12 mouse cellular contexts compared by ENCODE assay signal in the genomic region with DNA sequence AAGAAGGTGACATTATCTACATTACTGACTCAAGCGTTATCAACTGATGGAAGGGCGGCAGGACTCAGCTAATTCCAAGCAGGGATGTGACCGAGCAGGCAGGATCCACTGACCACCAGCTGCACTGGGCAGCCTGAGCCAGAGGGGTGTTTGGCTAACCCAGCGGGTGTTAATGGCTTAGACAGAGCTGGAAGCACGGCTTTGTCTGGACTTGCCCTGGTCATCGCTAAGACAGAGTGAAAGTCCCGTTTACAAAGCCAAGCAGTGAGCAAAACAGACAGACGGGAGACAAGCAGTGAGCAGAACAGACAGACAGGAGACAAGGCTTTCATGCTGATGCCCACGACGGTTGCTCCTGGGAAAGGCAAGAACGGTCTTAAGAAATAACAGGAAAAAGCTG. TPM values are rescaled to one million over a fixed set of nuclear protein-coding genes. Genes with fewer than 3 reads are reported as not detected.
DNase-seq lines count a peak whose midpoint lies in the region; ATAC-seq and TF ChIP-seq lines count a peak whose summit lies in the region.
"Had no signal": no experiment of that assay in that cellular context is flagged by ENCODE, and none has a peak within 500 bp of the region (broad histone marks: within the 10 kb centered on the region; RNA-seq: fewer than 3 reads in every experiment).

No protein-coding gene starts in this region.

- no peaks in the 10 kb centered on the region for H3K4me1 ChIP-seq in lung, embryonic 14.5 days (ENCODE audit: insufficient read depth)
- H3K4me1 ChIP-seq in embryonic facial prominence, embryonic 10.5 days: peaks cover 22% of the 10 kb centered on the region
- 0 out of 2 replicates have a peak, but pooled peaks cover 5% of the 10 kb centered on the region for H3K4me1 ChIP-seq in hindbrain, postnatal 0 days (ENCODE audit: insufficient read depth, low read length)
- H3K4me1 ChIP-seq: lung, embryonic 15.5 days had no signal

- H3K4me2 ChIP-seq in lung, embryonic 14.5 days: peak overlapping the region; percentile 23; the same call in 1 of the 2 replicates
- no peak overlapping the region; the same call in 1 of the 2 replicates for H3K4me2 ChIP-seq in hindbrain, postnatal 0 days (ENCODE audit: low read depth, low read length)
- H3K4me2 ChIP-seq: lung, embryonic 15.5 days had no signal

- H3K4me3 ChIP-seq in lung, embryonic 14.5 days (ENCODE audit: low read depth, low read length): no peak overlapping the region
- 0 out of 2 replicates have a peak overlapping the region, but pooled peaks have one; percentile 13 for H3K4me3 ChIP-seq in embryonic facial prominence, embryonic 10.5 days
- no peak overlapping the region for H3K4me3 ChIP-seq in hindbrain, postnatal 0 days (ENCODE audit: low read length)
- H3K4me3 ChIP-seq: lung, embryonic 15.5 days had no signal

- no peak overlapping the region for H3K9ac ChIP-seq in lung, embryonic 14.5 days
- 0 out of 2 replicates have a peak overlapping the region, but pooled peaks have one; percentile 18 for H3K9ac ChIP-seq in hindbrain, postnatal 0 days (replicated peaks; ENCODE audit: low read length)
- H3K9ac ChIP-seq: lung, embryonic 15.5 days had no signal

- no peaks in the 10 kb centered on the region for H3K9me3 ChIP-seq in lung, embryonic 14.5 days (ENCODE audit: low read depth, low read length)
- H3K9me3 ChIP-seq in embryonic facial prominence, embryonic 10.5 days: no peaks in the 10 kb centered on the region
- no peaks in the 10 kb centered on the region for H3K9me3 ChIP-seq in hindbrain, postnatal 0 days (ENCODE audit: low read length)
- H3K9me3 ChIP-seq: lung, embryonic 15.5 days had no signal

- no peak for ATAC-seq in lung, embryonic 14.5 days (ENCODE audit: insufficient read depth)
- no peak for ATAC-seq in hindbrain, postnatal 0 days
- ATAC-seq in activated CD4-positive, CD25-positive, alpha-beta regulatory T cell, adult 4 months: no peak

- peak; percentile 12 for DNase-seq in lung, embryonic 14.5 days
- DNase-seq in lung, postnatal 10 days: no peak
- peak; percentile 48 for DNase-seq in embryonic facial prominence, embryonic 10.5 days (ENCODE audit: low spot score)
- no peak for DNase-seq in hindbrain, postnatal 0 days (ENCODE audit: low spot score)
- DNase-seq in retina, postnatal 7 days (ENCODE audit: low read depth, low spot score): peak; percentile 25
- no peak for DNase-seq in adrenal gland, adult (ENCODE audit: inconsistent age in 2 of 2, low spot score in 1 of 2)
- DNase-seq: spleen, adult 18-20 months; thymus, postnatal 36 days had no signal

- WGBS in lung, embryonic 14.5 days: 11% methylated on average over 11 of the region's 11 CpGs
- 5% methylated on average over 11 of the region's 11 CpGs for WGBS in embryonic facial prominence, embryonic 10.5 days
- 11% methylated on average over 11 of the region's 11 CpGs for WGBS in hindbrain, postnatal 0 days

- H3K27ac ChIP-seq in lung, embryonic 14.5 days (ENCODE audit: low read depth): no peak overlapping the region
- H3K27ac ChIP-seq in embryonic facial prominence, embryonic 10.5 days (replicated peaks): peak overlapping the region; percentile 59
- H3K27ac ChIP-seq in hindbrain, postnatal 0 days: no peak overlapping the region
- H3K27ac ChIP-seq: lung, embryonic 15.5 days had no signal

- no peaks in the 10 kb centered on the region for H3K27me3 ChIP-seq in lung, embryonic 14.5 days (ENCODE audit: insufficient read depth, low read length)
- peaks cover 34% of the 10 kb centered on the region; the same call in 1 of the 2 replicates for H3K27me3 ChIP-seq in embryonic facial prominence, embryonic 10.5 days (replicated peaks; ENCODE audit: low read depth, poor library complexity, severe bottlenecking)
- no peaks in the 10 kb centered on the region for H3K27me3 ChIP-seq in hindbrain, postnatal 0 days (ENCODE audit: insufficient read depth, low read length)
- H3K27me3 ChIP-seq: lung, embryonic 15.5 days had no signal

- no peaks in the 10 kb centered on the region for H3K36me3 ChIP-seq in lung, embryonic 14.5 days (ENCODE audit: insufficient read depth)
- no peaks in the 10 kb centered on the region for H3K36me3 ChIP-seq in embryonic facial prominence, embryonic 10.5 days (replicated peaks)
- no peaks in the 10 kb centered on the region for H3K36me3 ChIP-seq in hindbrain, postnatal 0 days (ENCODE audit: insufficient read depth, low read length)
- H3K36me3 ChIP-seq: lung, embryonic 15.5 days had no signal

- TF ChIP-seq CTCF in lung, embryonic 14.5 days (IDR thresholded peaks at IDR 0.05; ENCODE audit: low read depth): no peak
- no peak for TF ChIP-seq CTCF in hindbrain, postnatal 0 days (IDR thresholded peaks at IDR 0.05; ENCODE audit: low read depth)

RNA-seq across cellular contexts. Expression of a gene that starts 4.2 kb away (rescaled TPM):
- polyA plus RNA-seq in lung, embryonic 14.5 days (2014; fragmentation: Nextera tagmentation; extraction: Ambion mirVana): not detected in 2 replicates
- polyA plus RNA-seq in embryonic facial prominence, embryonic 10.5 days (2016; fragmentation: Nextera tagmentation; extraction: Ambion mirVana): 2.3 and 3.1 TPM in 2 replicates
- total RNA-seq in hindbrain, postnatal 0 days (2014; rRNA removed): 4.5 and 8.1 TPM in 2 replicates
- 9.6 and 12.2 TPM in 2 replicates for polyA plus RNA-seq in hindbrain, postnatal 0 days (2015; fragmentation: Nextera tagmentation; extraction: Ambion mirVana)
- not detected for polyA plus RNA-seq in activated CD4-positive, CD25-positive, alpha-beta regulatory T cell, adult 4 months (2017; shearing (Covaris generic))
- total RNA-seq: common myeloid progenitor, adult 5-6 weeks; hematopoietic stem cell, adult 5-6 weeks had no signal
- polyA plus RNA-seq: lung, embryonic 15.5 days had no signal

Comparison
In these comparisons a context has a peak if more than half of its experiments do, and no peak if none do; other contexts are left out.
1. DNase-seq: peak in lung, embryonic 14.5 days (single experiment), embryonic facial prominence, embryonic 10.5 days (single experiment) and retina, postnatal 7 days (single experiment); none in lung, postnatal 10 days (single experiment), hindbrain, postnatal 0 days (single experiment) and adrenal gland, adult (0 of 2).